Mouse (Mus musculus) liver, embryonic 16.5 days (tissue): ENCODE data around the gene Tubd1. TPM values are rescaled to one million over a fixed set of nuclear protein-coding genes. Genes with fewer than 3 reads are reported as not detected.

Experiments
- ATAC-seq: fragments of 200-750 bp; cut with Nextera tagmentation; 2 replicates; pipeline ENCODE4 v1.8.0; 2017; ENCODE audit warnings: low read depth, mild to moderate bottlenecking, moderate number of reproducible peaks, moderate library complexity
- H3K27ac ChIP-seq: fragments of 300-500 bp; sonication (generic); 2 replicates; pipeline ENCODE4 v1.5.1; 2014; ENCODE audit warnings: mild to moderate bottlenecking, low read length
- H3K27me3 ChIP-seq: fragments of 300-500 bp; sonication (generic); 2 replicates; pipeline ENCODE4 v1.6.1; 2014; ENCODE audit warnings: low read depth, low read length, mixed read lengths; ENCODE audit not compliant: control insufficient read depth, insufficient read depth
- H3K36me3 ChIP-seq: fragments of 300-500 bp; sonication (generic); 2 replicates; pipeline ENCODE4 v1.6.1; 2014; ENCODE audit warnings: mild to moderate bottlenecking; ENCODE audit not compliant: control insufficient read depth, insufficient read depth
- H3K4me1 ChIP-seq: fragments of 300-500 bp; sonication (generic); 2 replicates; pipeline ENCODE4 v1.6.1; 2014; ENCODE audit warnings: low read depth, low read length, mixed read lengths; ENCODE audit not compliant: control insufficient read depth
- H3K4me2 ChIP-seq: fragments of 300-500 bp; sonication (generic); 2 replicates; pipeline ENCODE4 v1.6.1; 2014; ENCODE audit warnings: low read depth, low read length, mixed read lengths
- H3K4me3 ChIP-seq: fragments of 300-500 bp; sonication (generic); 2 replicates; pipeline ENCODE4 v1.5.1; 2014; ENCODE audit warnings: low read depth, mild to moderate bottlenecking, low read length
- H3K9ac ChIP-seq: fragments of 300-500 bp; sonication (generic); 2 replicates; pipeline ENCODE4 v1.6.1; 2014; ENCODE audit warnings: low read depth, low read length
- H3K9me3 ChIP-seq: fragments of 300-500 bp; sonication (generic); replicated peaks from 2 replicates; pipeline ENCODE4 v1.6.1; 2016; ENCODE audit warnings: low read length; ENCODE audit not compliant: control insufficient read depth
- WGBS: fragments of 180-500 bp; shearing (Covaris S2); extraction: QIAGEN DNeasy Blood & Tissue Kit; methylation state at CpG from one replicate; pipeline ENCODE4 v1.1.7; 2014; ENCODE audit not compliant: insufficient replicate concordance; 5-methylcytosine and 5-hydroxymethylcytosine counted together
- polyA plus RNA-seq: library from polyadenylated mRNA; unstranded; fragments of >200 nt; fragmentation: Nextera tagmentation; extraction: Ambion mirVana; gene quantifications from 2 replicates; pipeline ENCODE4 v1.2.1, GENCODE M21; 2015

The Tubd1 gene
- polyA plus RNA-seq, 1 experiment from 2014 or later = 8.8 TPM

DNA sequence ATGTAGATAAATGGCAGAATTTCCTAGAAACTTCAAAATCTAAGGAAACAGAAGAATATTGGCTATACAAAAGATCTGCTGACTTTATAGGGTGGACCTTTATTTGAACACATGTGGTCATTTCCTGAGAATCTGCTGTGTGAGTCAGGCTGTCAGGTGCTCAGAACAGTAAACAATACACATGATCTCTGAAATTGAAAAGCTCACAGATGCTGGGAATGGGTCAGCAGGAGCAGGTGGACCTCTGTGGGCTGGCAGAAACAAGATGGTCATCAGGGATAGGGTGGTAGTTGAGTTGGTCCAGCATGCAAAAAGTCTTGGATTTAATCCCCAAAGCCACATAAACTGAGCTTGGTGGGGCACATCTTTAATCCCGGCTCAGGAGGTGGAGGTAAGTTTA, 53.8 kb downstream of the Tubd1 start:
- no peaks in the 10 kb centered on the region; the same call in 1 of the 2 replicates for H3K36me3 ChIP-seq
- peaks cover 9% of the 10 kb centered on the region; the same call in 1 of the 2 replicates for H3K4me1 ChIP-seq
- H3K9me3 ChIP-seq = no peaks in the 10 kb centered on the region
- H3K4me3 ChIP-seq = no peak overlapping the region
- no peak overlapping the region for H3K9ac ChIP-seq
- H3K4me2 ChIP-seq = no peak overlapping the region
- ATAC-seq = 0 out of 2 replicates have a peak, but pooled peaks have one; percentile 30
- H3K27me3 ChIP-seq = no peaks in the 10 kb centered on the region
- WGBS = 80% methylated on average over 1 of the region's 1 CpGs
- H3K27ac ChIP-seq = 0 out of 2 replicates have a peak overlapping the region, but pooled peaks have one; percentile 1

GRCm38 (mm10) chr11:86599378-86600208, 54.8 kb downstream of the Tubd1 start:
- no peak overlapping the region for H3K9ac ChIP-seq
- no peak overlapping the region for H3K4me2 ChIP-seq
- no peak overlapping the region for H3K27ac ChIP-seq
- 68% methylated on average over 4 of the region's 4 CpGs for WGBS
- H3K27me3 ChIP-seq = no peaks in the 10 kb centered on the region
- H3K4me3 ChIP-seq = no peak overlapping the region
- H3K9me3 ChIP-seq = no peaks in the 10 kb centered on the region
- no peak for ATAC-seq
- H3K4me1 ChIP-seq = peaks cover 5% of the 10 kb centered on the region
- no peaks in the 10 kb centered on the region; the same call in 1 of the 2 replicates for H3K36me3 ChIP-seq

GRCm38 (mm10) chr11:86600209-86600557, 55.4 kb downstream of the Tubd1 start:
- H3K4me1 ChIP-seq = peaks cover 5% of the 10 kb centered on the region
- no peaks in the 10 kb centered on the region for H3K9me3 ChIP-seq
- H3K27me3 ChIP-seq = no peaks in the 10 kb centered on the region
- H3K9ac ChIP-seq = no peak overlapping the region
- no peaks in the 10 kb centered on the region; the same call in 1 of the 2 replicates for H3K36me3 ChIP-seq
- H3K4me2 ChIP-seq = no peak overlapping the region
- 90% methylated on average over 7 of the region's 7 CpGs for WGBS
- H3K27ac ChIP-seq = no peak overlapping the region
- H3K4me3 ChIP-seq = no peak overlapping the region
- ATAC-seq = no peak

DNA sequence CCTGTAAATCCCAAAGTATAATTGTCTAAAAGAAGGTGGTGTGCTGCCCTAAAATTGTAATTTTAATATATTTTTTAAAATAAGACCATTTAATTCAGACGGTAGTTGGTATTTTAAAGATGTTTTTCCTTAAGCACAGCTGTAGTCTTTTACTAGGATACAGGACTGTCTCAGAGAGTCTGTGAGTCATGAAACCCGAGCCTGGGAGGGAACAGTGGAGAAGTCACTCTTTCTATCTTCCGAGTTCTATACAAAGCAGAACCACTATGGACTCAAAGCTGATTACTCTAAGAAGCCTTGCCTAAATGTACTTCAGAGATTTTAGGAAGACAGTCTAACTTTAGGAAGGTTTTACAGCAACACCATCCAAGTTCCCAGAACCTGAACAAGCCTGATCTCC, 57.3 kb downstream of the Tubd1 start:
- Histone ChIP-seq H3K4me2 (no peak overlapping the region), H3K27ac (no peak overlapping the region), H3K4me3 (no peak overlapping the region), H3K36me3 (peaks cover 10% of the 10 kb centered on the region), H3K4me1 (no peaks in the 10 kb centered on the region; the same call in 1 of the 2 replicates), H3K9me3 (no peaks in the 10 kb centered on the region), H3K27me3 (no peaks in the 10 kb centered on the region), H3K9ac (no peak overlapping the region)
- ATAC-seq = no peak
- 67% methylated on average over 3 of the region's 3 CpGs for WGBS

GRCm38 (mm10) chr11:86603719-86604118, 58.9 kb downstream of the Tubd1 start:
- ATAC-seq = no peak
- WGBS = 90% methylated on average over 1 of the region's 1 CpGs
- Histone ChIP-seq H3K4me1 (no peaks in the 10 kb centered on the region; the same call in 1 of the 2 replicates), H3K9me3 (no peaks in the 10 kb centered on the region), H3K36me3 (peaks cover 10% of the 10 kb centered on the region), H3K9ac (no peak overlapping the region), H3K27ac (peak overlapping the region; percentile 57), H3K4me3 (no peak overlapping the region), H3K27me3 (no peaks in the 10 kb centered on the region), H3K4me2 (no peak overlapping the region)

DNA sequence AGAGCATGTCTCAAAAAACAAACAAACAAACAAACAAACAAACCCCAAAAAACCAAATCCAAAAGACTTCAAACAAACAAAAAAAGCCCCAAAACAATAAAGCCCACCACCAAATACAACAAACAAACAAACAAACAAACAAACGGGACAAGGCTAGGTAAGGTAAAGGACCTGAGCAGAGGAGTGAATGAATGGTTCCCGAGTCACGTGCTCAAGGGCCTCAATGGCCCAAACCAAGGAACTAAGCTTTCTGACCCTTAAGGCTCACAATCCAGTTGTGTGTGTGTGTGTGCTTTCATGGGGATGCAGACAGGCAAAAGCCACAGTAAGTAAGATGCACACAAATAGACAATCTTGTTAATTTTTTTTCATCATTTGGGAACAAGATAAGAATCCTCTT, 59.5 kb downstream of the Tubd1 start:
- H3K4me2 ChIP-seq = no peak overlapping the region
- H3K27ac ChIP-seq = peak overlapping the region; percentile 57
- no peak overlapping the region for H3K4me3 ChIP-seq
- no peaks in the 10 kb centered on the region for H3K9me3 ChIP-seq
- H3K4me1 ChIP-seq = no peaks in the 10 kb centered on the region; the same call in 1 of the 2 replicates
- no peaks in the 10 kb centered on the region for H3K27me3 ChIP-seq
- peaks cover 10% of the 10 kb centered on the region for H3K36me3 ChIP-seq
- ATAC-seq = no peak
- no peak overlapping the region for H3K9ac ChIP-seq
- 80% methylated on average over 3 of the region's 3 CpGs for WGBS

DNA sequence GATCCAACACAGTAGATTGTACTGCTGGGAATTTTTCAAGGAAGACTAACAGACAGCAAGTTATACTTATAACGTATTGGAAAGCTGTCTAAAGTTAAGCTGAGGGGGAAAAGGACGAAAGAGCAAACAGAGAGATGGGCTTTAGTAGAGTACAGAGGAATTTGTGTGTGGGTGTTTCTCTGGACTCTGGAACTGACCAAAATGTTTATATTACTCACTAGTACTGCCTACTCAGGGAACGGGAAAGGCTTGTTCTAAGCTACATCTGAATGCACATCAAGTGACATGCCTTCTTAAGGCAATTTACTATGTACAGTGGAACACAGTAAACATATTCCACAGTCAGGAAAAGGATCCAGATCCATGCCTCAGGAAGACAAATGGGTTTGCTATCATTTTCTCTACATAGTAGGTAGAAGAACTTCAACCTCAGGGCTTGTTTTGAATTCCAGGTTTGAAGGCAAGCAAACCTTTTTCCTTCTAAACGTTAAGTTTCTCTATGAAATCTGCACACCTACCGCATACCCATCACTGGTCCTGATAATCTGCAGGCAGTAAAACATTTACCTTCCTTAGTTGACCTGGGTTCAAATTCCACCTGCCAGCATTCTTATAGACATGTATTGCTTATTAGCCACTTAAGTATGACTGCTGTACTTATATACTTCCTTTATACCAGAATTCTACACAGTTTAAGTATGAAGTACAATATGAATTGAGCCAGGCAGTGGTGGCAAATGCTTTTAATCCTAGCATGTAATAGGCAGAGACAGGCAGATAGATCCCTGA, 60.1 kb downstream of the Tubd1 start:
- Histone ChIP-seq H3K36me3 (peaks cover 10% of the 10 kb centered on the region), H3K4me3 (no peak overlapping the region), H3K27ac (peak overlapping the region; percentile 57), H3K9ac (no peak overlapping the region), H3K27me3 (no peaks in the 10 kb centered on the region), H3K4me1 (peaks cover 2% of the 10 kb centered on the region), H3K9me3 (no peaks in the 10 kb centered on the region), H3K4me2 (no peak overlapping the region)
- 73% methylated on average over 5 of the region's 5 CpGs for WGBS
- ATAC-seq = peak; percentile 83

DNA sequence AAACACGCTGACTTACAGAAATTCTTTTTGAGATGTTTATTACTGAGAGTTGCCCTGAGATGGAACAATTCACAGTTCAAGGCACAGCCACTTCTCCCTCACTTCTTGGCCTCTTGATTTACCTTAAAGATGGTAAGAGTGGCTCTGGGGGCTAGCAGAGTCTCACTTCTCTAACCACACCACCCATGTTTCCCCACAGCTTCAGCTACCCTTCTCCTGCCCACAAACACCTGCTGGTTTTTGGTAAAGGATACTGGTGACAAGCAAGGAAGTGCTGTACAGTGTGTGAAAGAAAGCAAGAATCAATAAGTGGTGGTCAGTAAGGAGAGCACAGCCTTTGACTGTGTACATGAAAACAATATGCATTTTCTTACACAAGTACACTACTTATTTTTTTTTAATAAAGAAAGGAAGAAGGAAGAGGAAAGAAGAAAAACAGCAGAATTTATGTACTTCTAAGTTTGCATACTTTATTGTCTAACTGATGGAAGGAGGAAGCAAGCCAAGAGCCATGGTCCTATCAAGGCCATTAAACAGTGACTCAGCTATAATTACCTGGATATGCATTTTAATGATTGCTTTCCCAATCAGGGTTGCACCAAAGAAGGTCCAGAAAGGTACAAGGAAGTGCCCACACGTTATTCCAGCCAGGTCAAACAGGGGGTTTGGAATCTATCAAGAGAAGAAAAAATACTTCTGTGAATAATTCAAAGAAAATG, 62.0 kb downstream of the Tubd1 start:
- Histone ChIP-seq H3K27ac (no peak overlapping the region), H3K4me1 (peaks cover 16% of the 10 kb centered on the region), H3K36me3 (peaks cover 10% of the 10 kb centered on the region), H3K4me2 (no peak overlapping the region), H3K9ac (no peak overlapping the region), H3K27me3 (no peaks in the 10 kb centered on the region), H3K9me3 (no peaks in the 10 kb centered on the region), H3K4me3 (no peak overlapping the region)
- 71% methylated on average over 2 of the region's 2 CpGs for WGBS
- no peak for ATAC-seq
